Mouse (Mus musculus) right cerebral cortex, postnatal 4 days (tissue): ENCODE measurements around the gene Senp3.
"Not testable (repeated sequence)": the region's sequence is repeated elsewhere in the genome, so short reads cannot be mapped to it uniquely, and the experiment has no call there.

Experiments used
- DNase-seq: peaks from one replicate; pipeline ENCODE4 v3.0.0-alpha.2; 2022

The Senp3 gene

DNA sequence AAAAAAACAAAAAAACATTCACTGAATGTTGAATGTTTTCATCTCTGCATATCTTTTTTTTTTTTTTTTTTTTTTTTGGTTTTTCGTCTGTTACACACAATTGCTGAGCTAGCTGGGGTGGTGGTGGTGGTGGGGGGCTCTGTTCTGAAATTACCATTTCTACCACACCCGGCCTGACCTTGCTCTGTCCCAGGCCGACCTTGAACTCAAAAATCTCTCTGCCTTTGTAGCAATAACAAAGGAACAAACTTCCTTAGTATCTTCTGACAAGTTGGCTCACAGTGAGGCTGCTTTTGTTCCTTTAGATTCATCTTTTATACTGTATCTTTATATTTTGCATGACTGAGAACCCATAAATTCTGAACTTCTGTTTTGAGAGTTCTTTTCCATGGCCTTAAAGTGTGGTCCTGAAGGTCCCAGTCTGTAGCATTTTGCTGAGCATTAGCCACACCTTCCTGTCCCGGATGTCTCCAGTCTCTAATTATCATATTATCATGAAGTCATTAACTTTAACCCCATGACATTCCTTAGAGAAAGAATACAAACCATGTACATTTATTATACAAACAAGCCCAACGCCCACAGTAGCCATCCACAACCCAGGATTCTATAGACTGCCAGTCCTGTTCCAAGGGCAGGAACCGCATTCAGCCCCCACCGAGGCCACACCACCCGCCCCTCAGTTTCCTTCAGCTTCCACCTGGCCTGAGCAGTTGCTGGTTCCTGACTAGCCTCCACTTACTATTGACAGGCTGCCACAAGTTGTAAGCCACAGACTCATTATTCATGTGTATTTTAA lies 22.1 kb upstream of the Senp3 start:
- DNase-seq: no peak

DNA sequence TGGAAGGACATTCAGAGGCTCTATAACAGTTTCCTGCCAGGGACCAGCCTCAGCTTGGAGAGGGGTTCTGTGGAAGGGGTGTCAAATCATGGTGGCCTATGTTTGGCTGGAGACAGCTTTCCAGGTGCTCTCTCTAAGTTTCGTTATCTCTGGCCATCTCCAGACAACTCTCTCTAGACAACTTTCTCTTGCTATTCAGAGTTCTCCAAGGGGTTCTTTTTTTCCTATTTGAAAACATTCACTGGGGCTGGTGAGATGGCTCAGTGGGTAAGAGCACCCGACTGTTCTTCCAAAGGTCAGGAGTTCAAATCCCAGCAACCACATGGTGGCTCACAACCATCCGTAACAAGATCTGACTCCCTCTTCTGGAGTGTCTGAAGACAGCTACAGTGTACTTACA lies 21.5 kb upstream of the Senp3 start:
- DNase-seq: not testable (repeated sequence)

DNA sequence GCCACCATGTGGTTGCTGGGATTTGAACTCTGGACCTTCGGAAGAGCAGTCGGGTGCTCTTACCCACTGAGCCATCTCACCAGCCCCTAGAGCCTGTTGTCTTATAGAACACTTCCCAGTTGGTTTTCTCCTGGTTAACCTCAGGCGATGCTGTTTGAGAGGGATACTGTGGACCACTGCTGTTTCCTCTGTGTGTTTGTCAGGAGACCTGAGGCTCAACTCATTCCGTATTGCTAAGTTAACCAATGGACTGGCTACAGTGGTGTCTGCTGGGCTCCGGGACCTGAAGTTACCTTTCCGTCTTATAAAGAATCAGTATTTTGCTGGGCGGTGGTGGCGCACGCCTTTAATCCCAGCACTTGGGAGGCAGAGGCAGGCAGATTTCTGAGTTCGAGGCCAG lies 21.0 kb upstream of the Senp3 start:
- DNase-seq: not testable (repeated sequence)

DNA sequence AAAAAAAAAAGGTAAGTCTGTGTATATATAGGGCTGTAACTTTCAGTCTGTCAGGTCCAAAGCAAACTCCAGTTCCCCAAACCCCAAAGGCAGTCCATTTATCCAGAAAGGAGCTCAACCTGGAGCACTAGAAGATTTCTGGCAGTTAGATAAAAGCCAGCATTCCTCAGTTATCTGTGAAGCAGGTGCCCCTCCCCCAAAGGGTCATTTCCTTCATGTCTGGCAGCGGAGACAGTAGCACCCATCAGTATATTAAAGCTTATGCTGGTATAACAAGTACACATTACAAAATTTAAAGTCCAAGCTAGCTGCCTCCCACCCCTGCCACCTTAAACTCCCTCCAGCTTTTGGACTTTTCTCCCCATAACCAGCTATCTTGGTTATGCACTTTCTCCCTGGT lies 17.7 kb upstream of the Senp3 start:
- DNase-seq: no peak

DNA sequence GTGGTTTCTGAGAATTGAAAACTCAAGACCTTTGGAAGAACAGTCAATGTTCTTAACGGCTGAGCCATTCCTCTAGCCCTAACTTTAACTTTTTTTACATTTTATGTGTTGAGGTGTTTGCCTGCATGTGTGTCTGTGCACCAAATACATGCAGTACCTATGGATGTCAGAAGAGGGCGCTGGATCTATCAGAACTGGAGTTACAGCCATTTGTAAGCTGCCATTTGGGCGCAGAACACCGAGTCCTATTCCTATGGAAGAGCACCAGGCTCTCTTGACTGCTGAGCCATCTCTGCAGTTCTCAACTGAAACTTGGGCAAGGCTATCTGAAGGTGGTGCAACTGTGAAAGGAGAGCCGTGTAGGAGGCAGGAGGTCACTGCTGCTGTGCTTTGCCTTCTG lies 16.7 kb upstream of the Senp3 start:
- DNase-seq: no peak

DNA sequence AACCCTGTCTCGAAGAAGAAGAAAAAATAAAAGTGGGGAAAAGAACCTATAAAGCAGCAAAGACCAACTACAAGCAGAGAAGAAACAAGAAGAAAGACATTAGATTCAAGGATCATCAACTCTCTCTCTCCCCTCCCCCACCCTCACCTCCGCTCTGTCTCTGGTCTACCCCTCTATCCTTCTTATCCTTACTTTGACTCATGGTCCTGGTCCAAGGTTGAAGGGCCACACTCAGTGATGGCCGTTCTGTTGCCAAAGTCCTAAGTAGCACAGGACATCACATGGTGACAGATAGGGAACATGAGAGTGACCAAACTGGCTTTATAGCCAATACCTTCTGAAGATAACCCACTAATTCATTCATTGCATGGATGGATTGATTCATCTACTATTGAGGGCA lies 15.5 kb upstream of the Senp3 start:
- no peak for DNase-seq

DNA sequence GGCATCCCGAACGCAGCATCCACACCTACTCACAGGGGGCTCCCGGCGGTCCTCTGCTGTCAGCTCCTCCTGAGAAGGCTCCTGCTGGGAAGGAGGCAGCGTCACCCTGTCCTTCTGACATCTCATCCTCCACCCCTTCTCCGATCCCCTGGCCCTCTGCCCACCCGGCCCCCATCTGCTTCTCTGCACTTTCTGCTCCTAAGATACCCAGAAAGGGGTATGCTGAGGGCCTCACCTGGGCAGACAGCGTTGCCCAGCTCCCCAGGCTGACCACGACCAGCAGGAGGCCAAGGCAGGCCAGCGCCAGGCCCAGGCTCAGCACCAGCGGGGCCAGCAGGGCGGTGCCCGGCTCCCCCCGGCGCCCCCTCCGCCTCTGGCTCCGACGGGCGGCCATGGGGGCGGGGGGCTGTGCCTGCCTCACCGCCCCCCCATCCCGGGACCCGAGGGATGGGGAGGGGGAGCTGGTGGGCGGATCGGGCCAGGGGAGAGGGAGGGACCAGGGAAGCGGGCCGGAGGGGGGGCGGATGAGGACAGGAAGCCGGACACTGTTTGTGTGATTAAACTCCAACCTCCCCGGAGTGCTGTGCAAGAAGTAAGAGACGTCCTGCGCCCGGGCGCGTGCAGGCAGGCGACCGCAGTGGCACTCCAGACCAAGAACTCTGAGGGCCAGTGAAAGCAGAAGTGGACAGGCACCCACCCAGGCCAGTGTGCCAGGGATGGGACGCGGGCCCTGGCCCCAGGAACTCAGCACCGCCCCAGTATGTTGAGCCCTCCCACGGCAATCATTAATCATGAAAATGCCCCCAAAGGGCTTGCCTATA lies 13.7 kb upstream of the Senp3 start, which contains the start of the genes Tnfsf12 and Tnfsfm13:
TSS of gene Tnfsf12 (minus strand) at position 489 of the 821 bp plus-strand sequence.
TSS of gene Tnfsfm13 (minus strand) at position 738 of the 821 bp plus-strand sequence.
- DNase-seq: peak; percentile 68

DNA sequence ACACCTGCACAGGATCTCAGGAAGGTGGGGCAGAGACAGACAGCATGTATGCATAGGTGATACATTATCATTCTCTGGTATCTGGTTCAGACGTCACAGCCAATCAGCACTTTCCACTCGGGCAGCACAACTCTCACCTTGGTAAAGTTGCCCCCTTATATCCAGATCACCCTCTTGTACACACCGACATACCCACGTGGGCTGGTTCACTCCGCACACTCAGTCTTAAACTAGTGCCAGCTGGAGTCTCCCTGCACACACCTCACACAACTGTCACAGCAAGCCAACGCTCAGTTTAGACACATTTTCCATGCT lies 13.1 kb upstream of the Senp3 start:
- no peak for DNase-seq

DNA sequence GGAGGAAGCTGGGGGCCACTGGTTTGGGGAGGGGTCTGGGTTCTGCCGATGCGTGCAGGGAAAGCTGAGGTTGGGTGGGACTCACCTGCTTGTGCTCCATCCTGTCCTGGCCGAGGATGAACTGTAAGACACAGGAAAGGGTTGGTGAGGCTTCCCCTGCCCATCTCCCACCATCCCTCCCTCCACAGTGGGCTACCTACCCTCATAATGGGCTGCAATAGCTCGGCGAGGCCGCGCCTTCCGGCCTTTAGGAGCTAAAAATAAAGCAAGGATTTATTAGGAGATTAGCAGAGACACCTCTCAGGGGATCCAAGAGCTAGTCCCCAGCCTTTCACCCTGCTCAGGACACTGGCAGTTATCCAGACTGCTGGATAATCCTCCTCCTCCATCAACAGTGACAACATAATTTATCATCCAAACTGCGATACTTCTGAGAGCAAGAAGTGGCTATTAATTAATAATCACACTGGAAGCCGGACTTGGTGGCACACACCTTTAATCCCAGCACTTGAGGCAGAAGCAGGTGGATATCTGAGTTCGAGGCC lies 11.6 kb upstream of the Senp3 start:
- no peak for DNase-seq

DNA sequence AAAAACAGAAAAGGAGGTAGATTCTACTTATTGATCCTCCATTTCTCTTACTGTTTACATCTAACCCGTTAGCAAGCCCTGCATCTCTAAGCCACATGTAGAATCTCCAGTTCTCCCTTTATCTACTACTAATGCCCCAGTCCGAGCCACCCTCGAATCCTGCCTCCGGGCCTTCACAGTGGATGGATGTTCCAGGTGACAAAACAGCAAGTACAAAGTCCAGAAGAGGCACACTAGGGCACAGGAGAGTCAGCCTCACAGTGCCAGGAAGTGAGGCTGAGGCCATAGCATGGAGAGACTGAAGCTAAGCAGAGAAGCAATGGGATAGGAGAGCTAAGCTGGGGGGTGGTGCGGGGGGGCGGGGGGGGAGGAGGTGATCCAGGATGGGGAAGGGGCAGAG lies 11.0 kb upstream of the Senp3 start:
- DNase-seq: no peak

DNA sequence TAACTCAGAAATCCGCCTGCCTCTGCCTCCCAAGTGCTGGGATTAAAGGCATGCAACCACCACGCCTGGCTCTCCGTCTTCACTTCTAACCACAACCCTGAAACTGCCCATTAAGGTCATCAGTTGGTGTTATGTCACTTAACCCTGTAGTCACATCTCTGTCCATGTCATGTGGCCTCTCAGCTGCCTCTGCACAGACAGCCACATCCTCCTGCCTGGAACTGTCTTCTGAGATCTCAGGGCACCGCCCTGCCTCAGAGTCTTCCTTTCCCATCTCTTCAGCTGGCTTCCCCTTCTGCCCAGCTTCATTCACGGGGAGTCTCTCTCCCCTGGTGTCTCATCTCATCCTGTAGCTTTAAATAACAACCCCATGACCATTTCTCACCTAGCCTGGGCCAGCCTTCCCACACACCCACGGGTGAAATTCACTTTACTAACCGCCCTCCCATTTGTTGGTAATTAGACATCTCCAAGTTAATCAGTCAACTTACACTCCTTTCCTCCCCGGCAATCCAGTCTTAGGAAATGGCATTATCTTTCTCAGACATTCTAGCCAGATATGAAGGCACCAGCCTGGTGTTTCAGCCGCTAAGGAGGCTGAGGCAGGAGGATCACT lies 10.4 kb upstream of the Senp3 start:
- no peak for DNase-seq

DNA sequence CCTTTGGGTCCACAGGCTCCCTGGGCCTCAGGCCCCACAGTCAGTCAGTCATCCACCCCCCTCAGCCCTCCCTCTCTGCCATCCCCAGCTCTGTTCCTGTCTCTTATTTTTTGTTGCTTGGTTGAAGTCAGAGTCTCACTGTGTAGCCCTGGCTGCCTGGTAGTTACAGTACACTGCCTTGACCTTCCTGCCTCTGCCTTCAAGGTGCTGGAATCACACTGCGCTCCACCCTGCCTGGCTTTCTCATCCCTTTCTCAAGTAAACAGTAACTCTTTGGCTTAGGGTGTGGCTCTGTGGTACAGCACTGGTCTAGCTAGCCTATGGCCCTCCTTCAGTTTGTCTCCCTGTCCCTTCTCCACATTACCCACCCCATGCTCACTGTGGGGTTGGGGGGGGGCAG lies 8.0 kb upstream of the Senp3 start:
- no peak for DNase-seq

DNA sequence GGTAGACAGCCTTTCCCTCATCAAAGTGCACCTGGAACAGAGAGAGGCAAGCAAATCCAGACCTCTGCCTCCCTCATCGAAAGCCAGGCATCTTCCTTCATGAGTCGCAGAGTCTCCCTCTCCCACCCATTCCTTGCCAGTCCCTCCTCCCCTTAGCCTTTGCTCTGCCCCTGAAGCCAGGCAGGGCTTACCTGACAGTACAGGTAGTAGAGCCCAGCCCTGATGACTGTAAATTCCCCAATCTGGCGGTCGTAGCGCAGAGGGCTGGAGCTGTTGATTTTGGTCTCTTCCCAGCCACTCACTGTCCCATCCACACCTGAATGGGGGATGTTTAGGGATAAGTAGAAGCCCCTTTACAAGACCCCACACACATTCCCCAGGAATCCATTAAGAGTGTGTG lies 5.2 kb upstream of the Senp3 start:
- no peak for DNase-seq

DNA sequence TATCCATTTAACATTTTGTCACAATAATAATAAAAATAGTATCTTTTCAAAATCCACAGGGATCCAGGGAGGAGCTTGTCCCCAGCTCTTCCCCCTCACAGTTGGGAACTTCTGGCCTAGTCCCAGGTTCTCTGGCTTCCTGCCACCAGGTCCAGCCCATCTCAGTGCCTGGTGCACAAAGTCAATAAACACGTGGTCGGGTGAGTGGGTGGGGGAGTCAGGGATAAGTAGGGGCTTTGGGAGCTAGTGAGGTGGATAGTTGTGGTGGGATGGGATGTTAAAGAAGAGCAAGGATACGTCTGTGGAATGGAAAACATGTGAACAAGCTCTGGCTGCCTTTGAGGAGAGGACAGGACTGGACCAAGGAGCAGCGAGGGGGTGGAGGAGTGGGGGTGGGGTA lies 4.5 kb upstream of the Senp3 start:
- peak; percentile 65 for DNase-seq

DNA sequence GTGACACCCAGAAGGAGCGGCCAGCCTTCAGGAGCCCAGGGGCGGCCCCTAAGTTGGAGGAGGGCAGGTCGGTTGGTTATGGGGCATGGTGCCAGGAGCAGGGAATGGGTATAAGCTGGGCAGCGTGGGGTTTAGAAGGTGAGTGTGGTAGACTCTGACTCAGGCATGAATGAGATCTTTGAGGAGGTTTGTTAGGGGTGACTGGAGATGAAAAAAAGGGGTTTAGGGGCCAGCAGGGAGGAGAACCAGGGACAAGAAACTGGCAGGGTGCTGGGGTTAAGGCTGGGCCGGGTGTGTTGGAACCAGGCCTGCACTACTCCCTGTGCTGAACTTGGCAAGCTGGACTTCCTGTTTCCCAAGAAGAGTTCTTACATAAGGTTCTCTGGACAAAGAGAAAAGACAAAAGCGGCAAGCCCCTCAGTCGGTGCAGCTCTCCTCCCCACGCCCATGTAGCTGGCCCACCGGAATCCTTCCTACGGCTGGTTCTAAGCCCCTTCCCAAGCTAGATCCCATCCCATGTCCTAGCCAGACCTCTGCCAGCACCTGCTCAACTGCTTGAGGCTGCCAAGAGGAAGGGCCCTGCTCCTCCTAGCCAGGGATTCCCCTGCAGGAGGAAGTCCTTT lies 3.8 kb upstream of the Senp3 start, which contains the start of gene Tnfsf13:
TSS of gene Tnfsf13 (minus strand) at position 259 of the 623 bp plus-strand sequence.
- DNase-seq: no peak

DNA sequence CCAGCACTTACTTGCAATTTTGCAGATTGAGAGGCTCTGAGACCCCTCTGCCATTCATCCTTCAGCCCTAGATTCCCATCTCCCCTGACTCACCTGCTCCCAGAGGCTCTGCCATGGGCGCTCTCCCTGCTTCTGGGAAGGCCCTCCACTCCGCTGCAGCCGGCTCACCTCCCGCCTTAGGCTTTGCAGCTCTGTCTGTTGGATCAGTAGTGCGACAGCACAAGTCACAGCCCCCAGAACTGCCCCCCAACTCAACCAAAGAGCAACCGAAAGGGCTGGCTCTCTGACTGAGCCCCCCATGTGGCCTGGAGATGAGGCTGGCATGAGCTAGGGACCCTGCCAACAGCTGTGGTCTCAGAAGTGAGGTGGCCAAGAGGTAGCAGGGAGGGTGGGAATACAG lies 3.1 kb upstream of the Senp3 start:
- DNase-seq: no peak

DNA sequence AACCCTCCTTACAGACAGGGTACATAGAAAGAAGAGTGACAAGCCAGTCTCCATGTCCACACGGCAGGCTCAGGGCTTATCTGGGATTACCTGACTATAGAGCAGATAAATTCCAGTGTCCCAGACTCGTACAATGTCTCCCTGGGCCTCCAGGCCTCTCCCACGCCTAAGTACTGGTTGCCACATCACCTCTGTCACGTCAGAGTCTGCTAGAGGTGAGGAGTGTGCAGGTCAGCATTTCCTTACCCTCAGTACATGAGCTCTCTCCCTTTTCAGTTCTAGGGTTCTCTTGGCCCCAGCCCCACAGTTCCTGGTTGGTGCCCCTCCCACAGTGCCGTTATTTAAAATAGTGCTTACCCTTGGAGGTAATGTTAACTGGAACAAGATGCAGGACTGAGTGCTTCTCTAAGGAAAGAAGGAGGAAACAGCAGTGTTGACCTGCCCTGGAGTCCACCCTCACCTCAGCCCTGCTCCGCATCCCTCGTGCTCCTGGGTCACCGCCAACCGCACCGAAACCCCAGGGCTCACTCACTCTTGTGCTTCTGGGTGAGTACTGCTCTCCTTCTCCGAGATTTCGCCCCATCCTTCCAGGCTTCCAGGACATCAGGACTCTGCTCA lies 2.4 kb upstream of the Senp3 start:
- no peak for DNase-seq

DNA sequence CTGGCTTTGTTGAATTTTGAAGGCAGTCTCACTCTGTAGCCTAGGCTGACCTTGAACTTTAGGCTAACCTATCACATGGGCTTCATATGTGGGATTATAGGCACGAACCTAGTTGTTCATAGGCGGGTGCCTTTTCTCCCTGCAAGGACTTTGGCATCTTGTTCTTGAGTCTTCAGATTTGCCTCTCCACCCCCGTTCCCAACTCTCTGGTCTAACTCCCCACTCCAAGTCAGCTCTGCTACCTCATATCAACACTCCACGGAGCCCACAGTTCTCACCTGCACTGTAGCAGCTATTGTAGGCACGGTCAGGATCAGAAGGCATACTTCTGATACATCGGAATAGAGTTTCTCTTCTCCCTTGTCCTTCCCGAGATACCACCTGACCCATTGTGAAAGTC lies 1.7 kb upstream of the Senp3 start:
- DNase-seq: no peak

DNA sequence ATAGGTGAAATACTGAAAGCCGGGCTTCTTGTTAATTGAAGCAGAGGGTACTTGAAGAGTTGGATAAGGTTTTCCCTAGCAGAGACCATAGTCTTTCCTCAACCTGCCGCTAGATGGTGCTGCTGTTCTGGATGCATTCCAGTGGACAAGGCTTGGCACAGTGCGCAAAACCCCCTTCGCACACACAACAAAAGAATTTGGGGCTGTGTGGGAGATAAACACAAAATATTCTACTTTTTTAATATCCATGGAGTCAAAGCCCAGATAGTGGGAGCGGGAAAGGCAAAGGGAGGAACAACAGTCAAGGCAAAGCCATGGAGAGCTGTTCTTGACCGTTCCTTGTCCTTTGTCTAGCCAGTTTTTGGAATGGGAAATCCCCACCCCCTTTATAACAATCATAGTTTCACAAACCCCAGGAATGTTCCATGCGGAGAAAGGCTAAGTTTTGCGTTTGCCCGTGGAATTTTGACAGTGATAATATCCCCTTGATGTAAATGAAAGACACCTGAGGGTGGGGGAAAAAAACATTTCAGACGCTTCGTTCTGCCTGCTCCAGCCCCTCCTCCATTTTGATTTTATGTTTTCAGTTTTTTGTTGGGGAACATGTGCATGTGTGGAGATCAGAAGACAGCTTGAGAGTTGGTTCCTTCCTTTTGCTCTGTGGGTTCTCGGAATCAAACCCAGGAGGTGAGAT lies 1.1 kb upstream of the Senp3 start:
- DNase-seq: peak; percentile 94

DNA sequence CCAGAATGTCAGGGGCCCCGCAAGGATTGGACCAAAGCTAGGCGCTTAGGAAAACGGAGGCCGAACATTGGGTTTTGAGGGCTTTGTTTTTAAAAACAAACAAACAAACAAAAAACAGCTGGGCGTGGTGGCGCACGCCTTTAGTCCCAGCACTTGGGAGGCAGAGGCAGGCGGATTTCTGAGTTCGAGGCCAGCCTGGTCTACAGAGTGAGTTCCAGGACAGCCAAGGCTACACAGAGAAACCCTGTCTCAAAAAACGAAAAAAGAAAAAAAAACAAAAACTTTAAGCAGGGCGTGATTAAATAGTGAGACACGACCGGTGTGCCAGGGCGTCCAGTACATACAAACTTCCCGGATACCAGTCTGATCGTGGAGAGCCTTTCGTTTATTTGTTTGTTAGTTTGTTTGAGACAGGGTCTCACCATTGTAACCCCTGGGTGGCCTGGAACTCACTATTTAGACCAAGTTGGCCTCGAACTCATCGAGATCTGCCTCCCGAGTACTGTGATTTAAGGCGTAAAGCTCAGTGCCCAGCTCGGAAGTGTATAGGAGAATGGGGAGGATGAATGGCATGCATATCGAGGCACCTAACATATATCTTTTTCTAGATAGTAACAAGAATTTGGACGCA lies 440 bp upstream of the Senp3 start:
- no peak for DNase-seq

DNA sequence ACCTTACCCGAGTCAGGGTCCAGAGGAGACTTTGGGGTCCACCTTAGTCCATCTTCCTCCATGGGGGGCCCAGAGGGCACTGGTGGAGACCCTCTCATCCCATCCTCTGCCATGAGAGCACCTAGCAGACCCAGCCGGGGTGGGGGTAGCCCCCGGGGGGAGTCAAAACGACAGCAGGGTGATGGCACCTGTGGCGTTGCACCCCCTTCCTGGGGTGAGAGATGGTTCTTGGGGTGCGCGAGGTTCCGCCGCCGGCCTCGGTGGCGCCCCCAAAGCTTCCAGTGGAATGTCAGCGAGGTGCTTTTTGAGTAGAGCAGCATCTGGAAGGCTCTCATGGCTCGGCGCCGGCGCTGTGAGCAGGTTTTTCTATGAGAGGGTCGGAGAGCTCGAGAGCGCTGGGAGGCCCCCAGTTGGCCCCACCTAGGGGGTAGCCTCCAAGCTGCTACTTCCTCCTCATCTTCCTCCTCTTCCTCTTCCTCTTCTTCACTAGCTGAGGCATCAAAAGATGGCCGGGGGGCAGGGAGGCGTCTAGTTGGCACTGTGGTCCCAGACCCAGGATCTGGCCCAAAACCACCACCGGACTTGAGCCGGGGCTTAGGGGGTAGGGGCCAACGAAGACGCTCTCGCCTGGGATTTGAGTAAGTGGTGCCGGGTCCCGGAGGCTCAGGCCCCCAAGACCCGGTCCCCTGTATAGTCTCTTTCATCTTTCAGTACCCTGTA lies 1.6 kb downstream of the Senp3 start:
- no peak for DNase-seq
